Mouse (Mus musculus) mature B cell (primary cell): ENCODE data around the gene C2cd5.

ENCODE experiments used
- in situ Hi-C: fragments of 300-500 bp; cut with MboI; formaldehyde crosslinking; loops from 2 replicates; pipeline ENCODE4 v1.14.3; 2019

C2cd5 gene

GRCm38 (mm10) chr6:143073476-143073875, 26.5 kb downstream of the C2cd5 start:
- in situ Hi-C loops, result no loop called here

GRCm38 (mm10) chr6:143072412-143073014, 27.4 kb downstream of the C2cd5 start:
- in situ Hi-C loops, result no loop called here

GRCm38 (mm10) chr6:143070736-143071135, 29.2 kb downstream of the C2cd5 start:
- in situ Hi-C loops, result no loop called here

GRCm38 (mm10) chr6:143070019-143070418, 29.9 kb downstream of the C2cd5 start:
- in situ Hi-C loops, result no loop called here

GRCm38 (mm10) chr6:143069606-143070005, 30.3 kb downstream of the C2cd5 start:
- in situ Hi-C loops, result no loop called here

GRCm38 (mm10) chr6:143068181-143068915, 31.6 kb downstream of the C2cd5 start:
- in situ Hi-C loops, result no loop called here

- in situ Hi-C loops, result no loop called here
Observed at GRCm38 (mm10) chr6:143067654-143068053, 32.3 kb downstream of the C2cd5 start.

- in situ Hi-C loops, result no loop called here
Observed at GRCm38 (mm10) chr6:143066859-143067258, 33.1 kb downstream of the C2cd5 start.

- in situ Hi-C loops, result no loop called here
Observed at GRCm38 (mm10) chr6:143064047-143064446, 35.9 kb downstream of the C2cd5 start.

GRCm38 (mm10) chr6:143057601-143058000, 42.3 kb downstream of the C2cd5 start:
- in situ Hi-C loops, result no loop called here

GRCm38 (mm10) chr6:143051566-143051965, 48.4 kb downstream of the C2cd5 start:
- in situ Hi-C loops, result no loop called here

GRCm38 (mm10) chr6:143049791-143050555, 50.0 kb downstream of the C2cd5 start:
- in situ Hi-C loops, result no loop called here

- in situ Hi-C loops, result no loop called here
Observed at GRCm38 (mm10) chr6:143049117-143049516, 50.8 kb downstream of the C2cd5 start.

GRCm38 (mm10) chr6:143047538-143048258, 52.2 kb downstream of the C2cd5 start:
- in situ Hi-C loops, result no loop called here

GRCm38 (mm10) chr6:143041578-143041977, 58.4 kb downstream of the C2cd5 start:
- in situ Hi-C loops, result no loop called here

GRCm38 (mm10) chr6:143035261-143035660, 64.7 kb downstream of the C2cd5 start:
- in situ Hi-C loops, result no loop called here

- in situ Hi-C loops, result no loop called here
Observed at GRCm38 (mm10) chr6:143034503-143034902, 65.4 kb downstream of the C2cd5 start.

GRCm38 (mm10) chr6:143030521-143030920, 69.4 kb downstream of the C2cd5 start:
- in situ Hi-C loops, result no loop called here

GRCm38 (mm10) chr6:143027896-143028295, 72.0 kb downstream of the C2cd5 start:
- in situ Hi-C loops, result no loop called here

- in situ Hi-C loops, result no loop called here
Observed at GRCm38 (mm10) chr6:143027402-143027801, 72.5 kb downstream of the C2cd5 start.

- in situ Hi-C loops, result no loop called here
Observed at GRCm38 (mm10) chr6:143023691-143024090, 76.2 kb downstream of the C2cd5 start.

- in situ Hi-C loops, result no loop called here
Observed at GRCm38 (mm10) chr6:143021756-143022155, 78.2 kb downstream of the C2cd5 start.
